Comparison of ENCODE assay signal across 15 mouse cellular contexts in genomic region chr17:88050318-88050717, GRCm38 (mm10).
"Had no signal": no experiment of that assay in that cellular context is flagged by ENCODE, and none has a peak within 500 bp of the region (broad histone marks: within the 10 kb centered on the region; RNA-seq: fewer than 3 reads in every experiment).

No protein-coding gene starts in this region.

- H3K4me2 ChIP-seq: neural tube, embryonic 13.5 days; neural tube, embryonic 15.5 days; stomach, embryonic 15.5 days had no signal

- H3K36me3 ChIP-seq: neural tube, embryonic 13.5 days; neural tube, embryonic 15.5 days; stomach, embryonic 15.5 days had no signal

- DNase-seq: right cerebral cortex, adult 18-20 months; right cerebral cortex, postnatal 14 days; right cerebral cortex, postnatal 25 days; right cerebral cortex, postnatal 4 days; spleen, adult 18-20 months; thymus, adult 18-20 months; thymus, adult 2 months; thymus, postnatal 14 days; thymus, postnatal 25 days; thymus, postnatal 36 days; thymus, postnatal 4 days had no signal

- H3K9ac ChIP-seq: neural tube, embryonic 13.5 days; neural tube, embryonic 15.5 days; stomach, embryonic 15.5 days had no signal

- H3K27ac ChIP-seq: neural tube, embryonic 13.5 days; neural tube, embryonic 15.5 days; stomach, embryonic 15.5 days; stomach, postnatal 0 days had no signal

- H3K9me3 ChIP-seq: neural tube, embryonic 13.5 days; neural tube, embryonic 15.5 days; stomach, embryonic 15.5 days had no signal

- H3K27me3 ChIP-seq: neural tube, embryonic 13.5 days; neural tube, embryonic 15.5 days; stomach, embryonic 15.5 days had no signal

- H3K4me3 ChIP-seq: neural tube, embryonic 13.5 days; neural tube, embryonic 15.5 days; stomach, embryonic 15.5 days had no signal
